Mouse (Mus musculus): Measurements from ENCODE around the gene Eif4e1b.

The Eif4e1b gene

DNA sequence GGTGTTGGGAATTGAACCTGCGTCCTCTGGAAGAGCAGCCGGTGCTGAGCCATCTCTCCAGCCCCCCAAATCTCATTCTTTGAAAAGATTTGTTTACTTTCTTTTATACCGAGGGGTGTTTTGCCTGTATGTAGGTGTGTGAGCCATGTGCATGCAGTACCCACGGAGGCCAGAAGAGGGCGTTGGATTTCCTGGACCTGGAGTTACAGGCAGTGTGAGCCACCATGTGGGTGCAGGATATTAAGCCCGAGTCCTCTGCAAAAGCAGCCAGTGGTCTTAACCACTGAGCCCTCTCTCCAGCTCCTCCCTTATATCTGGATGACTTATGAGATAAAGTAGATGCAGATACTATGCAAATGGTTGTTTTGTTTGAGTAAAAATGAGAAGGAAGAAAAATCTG lies 19.2 kb downstream of the Eif4e1b start:
- no peak for DNase-seq

DNA sequence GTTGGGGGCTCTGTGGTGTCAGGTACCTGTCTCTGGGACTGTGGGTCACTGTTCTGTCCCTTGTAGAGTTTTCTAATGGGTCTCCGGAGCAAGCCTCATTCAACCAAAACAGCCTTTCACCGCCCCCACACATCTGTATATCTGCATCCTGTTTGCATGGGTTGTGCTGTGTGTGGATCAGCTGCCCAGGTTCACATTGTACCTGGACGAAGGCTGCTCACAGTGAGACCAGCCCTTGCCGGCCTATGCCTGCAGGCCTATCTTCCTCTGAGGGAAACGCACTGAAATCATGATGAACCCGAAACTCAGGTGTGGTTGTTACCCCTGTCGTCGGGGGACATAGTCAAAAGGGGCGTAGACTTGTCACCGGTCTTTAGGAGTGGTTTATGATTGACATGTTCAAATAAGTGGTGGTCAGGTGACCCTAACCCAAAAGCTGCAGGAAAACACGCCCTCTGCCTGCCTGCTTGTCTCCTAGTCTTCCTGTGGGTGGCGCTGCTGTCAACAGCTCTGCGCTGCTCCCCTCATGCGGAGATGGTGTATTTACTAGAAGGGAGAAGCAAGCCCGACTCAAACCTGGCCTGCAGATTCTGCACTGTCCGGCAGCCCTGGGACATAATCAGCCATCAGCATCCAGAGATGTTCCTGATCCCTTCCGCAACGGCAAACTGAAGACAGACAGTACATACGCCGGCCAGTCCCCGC lies 21.5 kb downstream of the Eif4e1b start:
- no peak for DNase-seq

DNA sequence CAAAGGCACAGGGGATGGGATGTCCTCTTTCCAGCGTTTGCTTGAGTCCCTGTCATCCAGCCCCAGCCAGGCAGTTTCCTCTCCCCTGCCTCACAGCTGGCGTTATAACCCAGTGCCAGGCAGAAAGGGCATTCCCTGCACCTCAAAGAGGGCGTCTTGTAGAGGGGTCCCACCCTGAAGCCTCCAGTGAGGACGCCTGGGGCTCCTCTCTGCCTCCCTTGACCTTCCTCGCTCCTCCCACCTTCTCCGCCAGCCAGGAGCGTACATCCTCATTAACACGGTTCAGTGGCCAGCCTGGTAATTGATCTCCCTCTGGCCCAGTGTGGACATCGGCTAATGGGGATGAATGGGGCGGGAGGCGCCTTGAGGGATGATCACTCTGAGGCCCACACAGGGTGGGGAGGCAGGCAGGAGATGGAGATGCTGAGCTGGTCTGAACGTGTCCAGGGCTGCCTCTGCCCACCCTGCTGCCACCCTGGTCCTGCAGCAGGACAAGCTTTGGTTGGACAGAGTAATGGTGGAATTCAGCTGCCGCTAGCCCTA lies 22.7 kb downstream of the Eif4e1b start:
- no peak for DNase-seq

DNA sequence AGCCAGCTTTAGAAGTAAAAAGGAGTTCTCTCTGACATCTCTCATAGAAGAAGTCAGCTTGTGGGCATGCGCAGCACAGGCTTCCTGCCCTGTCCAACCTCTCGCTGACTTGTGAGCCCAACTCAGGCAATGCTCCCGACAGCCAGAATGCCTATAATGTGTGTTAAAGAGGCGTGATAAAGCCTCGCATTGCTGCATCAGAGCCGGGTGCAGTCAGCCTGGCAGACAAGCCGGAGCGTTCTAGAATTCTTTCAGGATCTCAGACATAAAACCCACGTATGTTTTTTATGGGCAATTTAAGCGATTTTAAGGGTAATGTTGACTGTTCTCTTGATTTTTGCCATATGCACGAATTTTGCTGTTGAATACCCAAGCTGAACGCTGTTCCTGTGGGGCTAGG lies 24.3 kb downstream of the Eif4e1b start:
- no peak for DNase-seq

DNA sequence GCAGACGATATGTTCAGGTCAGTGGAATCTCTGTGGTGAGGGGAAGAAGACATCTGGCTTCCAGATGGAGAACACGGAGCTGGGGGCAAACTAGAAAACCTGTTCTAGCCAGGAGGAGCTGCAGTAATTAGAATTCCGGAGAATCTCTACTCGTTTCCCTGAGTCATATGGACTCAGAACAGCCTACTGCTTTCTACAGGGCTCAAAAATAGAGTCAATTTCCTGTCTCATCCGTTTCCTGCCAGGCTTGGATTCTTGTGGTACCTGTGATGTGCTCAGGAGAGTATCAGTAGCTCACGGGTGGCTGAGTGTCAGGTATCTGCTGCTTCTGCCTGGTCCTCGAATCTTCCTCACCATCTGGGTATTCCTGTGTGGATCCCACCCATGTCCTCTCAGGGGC lies 27.7 kb downstream of the Eif4e1b start:
- DNase-seq: no peak

DNA sequence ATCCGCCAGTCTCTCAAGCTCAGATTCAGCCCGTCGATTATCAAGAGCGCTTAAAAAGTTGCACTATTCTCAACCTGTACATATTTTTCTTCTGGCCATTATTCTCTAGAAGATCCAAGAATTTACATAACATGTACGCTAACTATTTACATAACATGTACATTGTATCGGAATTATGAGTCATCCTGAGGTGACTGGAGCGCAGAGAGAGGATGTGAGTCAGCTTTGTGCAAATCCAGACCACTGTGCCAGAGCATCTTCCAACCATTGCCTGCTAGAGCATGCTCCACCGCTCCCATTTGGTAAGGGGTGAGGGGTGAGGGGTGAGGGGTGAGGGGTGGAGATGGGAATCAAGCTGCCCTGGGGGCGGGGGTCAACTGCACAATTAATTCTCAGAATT lies 29.6 kb downstream of the Eif4e1b start:
- DNase-seq: no peak

DNA sequence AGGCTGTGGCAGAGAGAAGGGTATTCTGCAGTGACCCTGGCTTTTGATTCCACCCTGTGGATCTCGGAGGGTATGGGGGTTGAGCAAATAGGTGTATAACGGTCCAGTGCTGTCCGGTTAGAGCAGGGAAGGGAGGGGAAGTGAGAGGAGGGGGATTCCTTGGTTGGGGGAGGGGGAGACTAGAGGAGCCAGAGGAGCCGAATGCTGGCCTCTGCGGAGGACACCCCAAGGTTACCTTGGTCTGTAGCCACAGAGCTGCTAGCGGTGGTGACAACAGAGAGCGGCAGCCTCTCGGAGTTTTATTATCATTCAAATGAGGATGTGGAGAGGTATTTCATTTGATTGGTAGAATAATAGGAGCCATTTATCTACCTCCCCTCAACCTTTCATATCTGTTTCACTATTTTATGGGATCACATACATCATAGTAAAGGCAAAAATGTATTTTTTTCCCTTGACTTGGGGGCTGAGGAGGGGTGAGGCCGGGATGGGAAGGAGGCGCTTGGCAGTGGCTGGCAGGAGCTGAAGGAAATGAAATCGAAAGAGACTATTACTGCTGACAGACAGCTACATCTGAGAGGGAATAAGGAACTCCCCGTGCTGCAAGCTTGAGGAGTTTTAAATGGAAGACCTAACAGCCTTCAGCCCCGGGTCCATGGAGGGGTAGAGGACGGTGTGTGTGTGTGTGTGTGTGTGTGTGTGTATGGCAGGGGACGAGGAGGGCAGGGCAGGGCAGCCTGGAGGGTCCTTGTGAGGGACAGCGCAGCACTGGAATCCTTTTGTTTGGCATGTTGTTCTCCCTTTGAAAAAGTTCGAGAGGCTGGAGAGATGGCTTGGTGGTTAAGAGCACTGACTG lies 34.8 kb downstream of the Eif4e1b start:
- no peak for DNase-seq

DNA sequence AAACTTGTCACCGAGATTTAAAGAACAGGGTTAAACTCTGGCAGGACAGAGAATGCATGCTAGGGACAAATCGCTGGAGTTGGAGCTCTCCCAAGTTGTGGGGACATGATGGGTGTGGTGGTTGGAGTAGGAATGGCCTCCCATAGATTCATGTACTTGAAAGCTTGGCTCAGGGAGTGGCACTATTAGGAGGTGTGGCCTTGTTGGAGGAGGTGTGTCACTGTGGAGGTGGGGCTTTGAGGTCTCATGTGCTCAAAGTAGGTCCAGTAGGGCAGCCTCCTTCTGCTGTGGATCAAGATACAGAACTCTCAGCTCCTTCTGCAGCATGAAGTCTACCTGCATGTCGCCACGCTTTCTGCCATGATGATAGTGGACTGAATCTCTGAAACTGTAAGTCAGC lies 37.3 kb downstream of the Eif4e1b start:
- DNase-seq: no peak

DNA sequence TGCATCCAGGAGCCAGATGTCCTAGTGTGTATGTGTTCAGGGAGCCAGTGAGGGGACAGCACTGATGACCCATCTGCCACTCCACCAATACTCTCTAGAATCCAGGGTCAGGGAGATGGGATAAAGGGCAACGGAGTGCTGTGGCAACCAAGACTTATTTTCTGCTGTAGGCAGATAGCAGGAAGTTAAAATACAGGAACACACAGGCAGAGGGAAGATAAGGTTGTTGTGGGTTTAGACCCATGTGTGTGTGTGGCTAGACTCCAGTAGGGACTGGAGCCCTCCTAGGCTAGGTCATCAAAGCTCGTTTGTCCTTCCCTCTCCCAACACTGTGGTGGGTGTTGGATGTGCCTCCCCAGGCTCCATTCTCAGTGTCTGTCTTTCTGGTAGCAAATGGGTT lies 38.1 kb downstream of the Eif4e1b start:
- no peak for DNase-seq

DNA sequence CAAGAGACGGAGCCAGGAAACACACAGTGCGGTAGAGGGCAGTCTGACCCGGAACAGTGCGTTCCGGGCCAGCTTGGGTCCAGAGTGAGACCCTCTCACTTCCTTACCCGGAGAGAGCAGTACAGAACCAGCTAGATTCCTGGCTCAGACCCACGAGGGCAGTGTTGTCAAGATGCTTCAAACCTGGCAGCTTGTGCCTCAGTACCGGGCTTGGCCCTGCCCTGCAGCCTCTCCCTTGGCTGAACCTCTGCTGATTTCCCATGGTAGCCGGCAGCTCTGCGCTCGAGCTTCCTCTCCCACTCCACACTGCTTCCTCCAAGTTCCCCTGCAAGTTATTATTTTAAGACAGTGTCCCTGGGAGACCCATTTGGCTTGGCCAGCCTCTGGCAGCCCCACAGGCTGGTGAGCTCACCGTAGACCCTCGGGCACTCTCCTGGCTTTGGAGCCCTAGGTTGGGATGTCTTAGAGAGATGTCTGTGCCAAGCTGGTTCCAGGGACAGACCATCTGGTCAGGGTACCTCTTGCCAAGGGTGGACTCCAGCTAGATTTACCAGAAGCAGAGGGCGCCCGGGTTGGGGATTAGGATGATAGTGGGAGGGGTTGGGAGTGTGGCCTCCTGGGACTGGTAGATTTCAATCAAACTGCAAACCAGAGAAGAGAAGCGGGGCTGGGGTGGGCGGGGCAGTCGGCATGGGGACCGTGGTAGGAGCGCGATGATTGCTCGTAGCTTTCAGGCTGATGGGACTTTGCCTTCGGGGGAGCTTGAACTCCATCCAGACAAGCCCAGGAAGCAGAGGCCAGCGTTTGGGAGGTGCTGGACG lies 40.5 kb downstream of the Eif4e1b start:
- no peak for DNase-seq

DNA sequence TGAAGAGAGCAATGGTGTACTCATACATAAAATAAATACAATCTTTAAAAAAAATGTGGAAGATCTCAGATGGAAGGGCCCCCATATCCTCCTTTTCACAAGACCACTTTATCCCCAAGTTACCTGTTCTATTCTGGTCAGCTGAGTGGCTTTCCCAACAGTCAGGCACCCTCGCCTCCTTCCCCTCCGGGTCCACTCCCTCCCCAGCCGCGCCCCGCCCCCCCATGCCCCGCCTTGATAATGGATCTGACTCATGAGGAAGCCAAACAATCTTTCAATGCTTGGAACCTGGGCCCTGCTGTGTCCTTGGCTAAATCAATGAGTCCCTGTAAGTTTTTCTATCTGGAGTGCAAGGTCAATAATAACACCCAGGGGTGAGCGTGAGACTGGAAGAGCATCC lies 44.2 kb downstream of the Eif4e1b start:
- no peak for DNase-seq

DNA sequence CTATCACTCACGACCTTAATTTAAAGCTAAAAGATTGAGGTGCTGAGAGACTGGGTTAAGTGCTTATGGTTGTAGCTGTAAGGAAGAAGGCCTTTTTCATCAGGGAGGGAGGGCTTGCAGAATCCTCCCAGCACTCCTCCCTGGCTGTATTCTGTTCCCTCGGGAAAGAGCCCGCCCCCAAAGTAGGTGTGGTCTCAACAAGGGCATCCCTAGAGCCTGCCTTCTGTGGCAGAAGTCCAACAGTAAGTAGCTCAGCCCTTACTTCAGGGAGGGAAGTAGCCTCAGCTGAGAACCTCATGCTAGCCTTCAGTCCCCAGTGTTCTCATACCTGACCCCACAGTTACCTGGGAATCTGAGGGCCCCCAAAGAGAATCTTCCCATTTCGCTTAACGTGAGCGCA lies 44.7 kb downstream of the Eif4e1b start:
- DNase-seq: peak in 1 of 2 experiments; percentile 7

DNA sequence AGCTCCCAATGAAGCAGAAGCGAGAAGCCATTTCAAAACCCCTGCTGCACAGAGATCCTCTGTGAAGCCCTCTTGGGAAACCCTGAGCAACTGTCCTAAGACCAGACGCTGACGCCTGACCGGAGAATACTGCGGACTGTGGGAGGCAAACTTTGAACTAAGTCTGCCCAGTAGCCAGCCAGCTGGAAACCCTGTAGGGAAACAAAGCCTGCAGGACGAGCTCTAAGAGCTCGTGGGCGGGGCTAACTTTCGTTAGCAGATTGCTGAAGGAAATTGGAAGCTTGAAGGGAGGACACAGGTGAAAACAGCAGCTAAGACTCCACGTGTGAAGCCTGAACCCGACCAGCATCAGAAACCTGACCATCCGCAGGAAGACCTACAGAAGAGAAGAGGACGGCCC lies 45.7 kb downstream of the Eif4e1b start:
- no peak for DNase-seq

DNA sequence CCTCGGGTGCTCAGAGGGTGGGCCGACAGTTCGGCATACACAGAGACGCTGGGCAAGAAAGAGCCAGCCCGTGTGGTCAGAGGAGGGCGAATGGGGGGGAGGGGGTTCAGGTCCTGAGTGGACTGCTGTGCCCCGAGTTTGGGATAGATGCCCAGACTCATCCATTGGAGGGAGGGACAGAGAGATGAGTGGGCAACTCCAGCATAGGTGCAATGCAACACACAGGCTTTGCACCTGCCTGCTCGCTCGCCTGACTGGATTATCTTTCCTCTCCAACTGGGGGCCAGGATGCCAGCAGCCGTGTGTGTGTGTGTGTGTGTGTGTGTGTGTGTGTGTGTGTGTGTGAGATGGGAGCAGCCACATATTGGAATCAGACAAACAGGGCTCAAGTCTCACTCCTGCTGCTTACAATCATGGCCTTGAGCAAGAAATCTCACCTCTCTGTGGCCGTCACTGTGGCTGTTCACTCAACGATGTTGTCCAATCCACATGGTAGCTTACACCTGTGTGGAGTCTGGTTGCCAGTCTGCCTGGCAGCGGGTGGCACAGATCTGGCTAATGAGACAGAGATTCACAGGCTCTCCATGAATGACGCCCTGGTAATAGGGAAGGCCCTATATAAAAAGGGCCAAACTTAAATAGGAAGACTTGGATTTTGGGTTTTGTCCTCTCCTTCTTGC lies 52.7 kb downstream of the Eif4e1b start:
- DNase-seq: no peak

DNA sequence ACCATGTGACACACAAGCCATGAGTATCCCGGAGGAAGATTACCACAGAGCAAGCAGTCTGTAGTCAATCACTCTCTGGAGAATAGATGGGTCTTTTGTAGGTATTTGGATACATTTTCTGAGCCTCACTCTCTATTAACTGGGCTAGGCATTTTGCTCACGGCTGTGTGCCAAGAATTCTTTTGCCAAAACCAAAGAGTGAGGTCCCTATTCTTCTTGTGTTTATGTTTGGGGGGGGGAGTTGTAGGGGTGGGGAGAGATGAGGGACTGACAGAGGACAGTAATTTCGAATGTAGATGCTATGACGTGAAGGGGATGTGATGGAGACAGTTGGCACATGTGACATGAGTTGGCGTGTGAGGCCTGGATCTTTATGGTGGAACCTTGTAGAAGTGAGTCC lies 53.3 kb downstream of the Eif4e1b start:
- no peak for DNase-seq

DNA sequence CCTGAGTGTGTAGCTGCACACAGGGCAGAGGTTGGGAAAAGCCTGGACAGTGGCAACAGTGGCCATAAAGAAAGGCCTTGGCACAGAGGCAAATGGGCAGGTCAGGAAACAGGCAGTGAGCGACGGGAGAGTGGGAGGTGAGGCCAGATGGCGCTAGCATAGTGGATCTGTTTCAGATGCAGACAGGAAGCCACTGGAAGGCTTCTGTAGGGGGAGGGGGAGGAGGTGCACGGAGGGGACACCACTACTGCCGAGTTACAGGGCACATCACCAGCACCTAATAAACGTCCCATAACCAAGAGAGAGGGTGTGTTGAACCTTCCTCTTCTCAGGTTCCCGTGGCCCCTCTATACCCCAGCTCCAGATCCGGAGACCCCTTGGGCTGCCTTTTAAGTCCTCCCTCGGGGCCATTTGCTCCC lies 53.7 kb downstream of the Eif4e1b start:
- DNase-seq: no peak

Measured in lung, adult 18-20 months (tissue).